Mouse (Mus musculus): ENCODE measurements around the gene Atf3. TPM values are rescaled to one million over a fixed set of nuclear protein-coding genes. Genes with fewer than 3 reads are reported as not detected.

The Atf3 gene
- 13.8 TPM for total RNA-seq (2023)

GRCm38 (mm10) chr1:191217939-191218338, at the start of gene Atf3:
Gene Atf3, minus strand, starts transcription at chr1:191218039.

DNA sequence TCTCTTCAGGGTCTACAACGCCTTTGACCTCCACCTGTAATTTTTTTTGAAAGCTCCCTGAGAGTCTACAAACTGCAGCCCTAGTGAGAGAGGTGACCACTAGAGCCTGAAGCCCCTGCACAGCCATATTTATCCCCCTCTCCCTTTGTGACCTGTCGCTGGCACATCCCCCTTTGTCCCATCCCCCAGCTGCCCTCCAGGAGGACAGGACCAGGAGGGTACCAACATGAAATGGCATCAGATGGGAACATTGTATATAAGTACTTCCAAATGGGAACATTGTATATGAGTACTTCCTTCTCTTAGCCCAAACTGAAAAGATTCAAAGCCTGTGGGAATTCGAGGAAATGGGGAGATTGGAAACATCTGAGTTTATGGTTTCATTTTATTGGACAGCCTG, 53.1 kb downstream of the Atf3 start, which contains the start of gene Fam71a:
Gene Fam71a (minus strand): TSS at position 101 of the 400 bp plus-strand sequence.

Other genes starting within 250 kb of the Atf3 start
- not detected for gene Vash2, start 238.7 kb downstream of the Atf3 start, total RNA-seq (2023)
- 33.3 TPM for gene Flvcr1, start 191.9 kb downstream of the Atf3 start, total RNA-seq (2023)
- gene Spata45, start 181.4 kb downstream of the Atf3 start, total RNA-seq (2023), result not detected
- gene Tatdn3, start 155.1 kb downstream of the Atf3 start, total RNA-seq (2023), result 11.8 TPM
- gene Nsl1, start 155.0 kb downstream of the Atf3 start, total RNA-seq (2023), result 0.83 TPM
- not detected for gene Batf3, start 120.2 kb downstream of the Atf3 start, total RNA-seq (2023)
- gene Fam71a, start 53.2 kb downstream of the Atf3 start, total RNA-seq (2023), result not detected
- gene Nenf, start 100.2 kb upstream of the Atf3 start, total RNA-seq (2023), result 15.5 TPM
- 10.3 TPM for gene Tmem206, start 107.9 kb upstream of the Atf3 start, total RNA-seq (2023)
- gene Ppp2r5a, start 185.2 kb upstream of the Atf3 start, total RNA-seq (2023), result 370 TPM